Mouse (Mus musculus) effector memory CD4-positive, alpha-beta T cell, adult 7 months (primary cell): ENCODE measurements around the gene Eci1. TPM values are rescaled to one million over a fixed set of nuclear protein-coding genes. Genes with fewer than 3 reads are reported as not detected.

Experiments
- polyA plus RNA-seq: library from polyadenylated mRNA; unstranded; fragments of 100-300 nt; shearing (Covaris generic); gene quantifications from one replicate; pipeline ENCODE4 v1.2.1, GENCODE M21; 2017

Gene Eci1
- 57.8 TPM for polyA plus RNA-seq

DNA sequence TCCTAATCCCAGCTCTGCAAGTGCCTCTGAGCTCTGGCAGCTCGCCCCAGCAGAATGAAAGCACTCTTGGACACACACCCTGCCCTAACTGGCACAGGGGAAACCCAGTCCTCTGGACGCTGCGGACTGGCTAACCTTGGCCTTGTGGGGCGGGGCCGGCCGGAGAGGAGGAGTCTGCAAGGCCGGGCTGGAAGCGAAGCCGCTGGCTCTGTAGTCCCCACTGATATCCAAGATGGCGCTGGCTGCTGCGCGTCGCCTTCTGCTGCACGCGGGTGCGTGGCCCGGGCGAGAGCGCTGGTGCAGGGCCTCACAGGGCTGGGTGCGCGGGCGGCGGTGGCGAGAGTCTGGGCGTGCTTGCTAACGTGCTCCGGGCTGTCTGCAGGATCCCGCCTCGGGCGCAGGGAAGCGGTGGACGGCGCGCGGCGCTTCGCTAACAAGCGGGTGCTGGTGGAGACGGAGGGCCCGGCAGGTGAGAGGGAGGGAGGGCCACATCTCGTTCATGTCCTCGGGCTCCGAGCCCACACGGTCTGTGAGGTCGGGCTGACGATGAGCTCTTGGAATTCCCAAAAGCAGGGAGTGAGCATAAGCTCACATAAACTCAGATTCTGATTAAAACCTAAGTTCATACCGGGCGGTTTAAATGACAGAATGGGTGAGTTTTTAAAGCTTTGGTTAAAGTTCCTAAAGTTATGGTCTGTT, at the start of gene Eci1:
TSS of gene Eci1 (plus strand) at position 171 of the 699 bp plus-strand sequence.

GRCm38 (mm10) chr17:24414230-24414976, 12.0 kb upstream of the Eci1 start, which contains the start of gene Rnps1:
Gene Rnps1, plus strand, starts transcription at chr17:24414565.

DNA sequence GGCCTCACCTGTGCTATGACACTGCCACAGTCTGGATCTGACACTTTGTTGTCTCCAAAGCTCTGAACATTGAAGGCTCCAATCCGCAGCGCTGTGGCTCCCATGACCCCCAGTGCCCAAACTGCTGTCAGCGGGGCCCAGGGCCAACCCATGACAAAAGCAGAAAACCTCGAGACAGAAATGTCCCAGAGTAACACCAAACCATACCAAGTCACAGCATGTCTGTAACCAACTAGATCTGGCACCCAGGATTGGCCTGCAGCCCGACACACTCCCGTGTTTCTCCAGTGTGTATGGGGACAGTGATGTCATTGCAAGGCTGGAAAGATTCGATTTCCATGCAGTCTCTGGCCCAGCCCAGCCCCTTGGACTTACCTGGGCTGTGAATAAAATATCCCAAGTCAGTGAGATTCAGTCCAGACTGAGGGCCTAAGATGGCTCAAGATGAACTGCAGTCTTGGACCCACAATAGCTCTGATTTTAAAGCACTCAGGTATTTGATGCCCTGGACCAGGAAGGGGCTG, 16.3 kb downstream of the Eci1 start, which contains the start of gene Dnase1l2:
TSS of gene Dnase1l2 (minus strand) at position 474 of the 524 bp plus-strand sequence.

GRCm38 (mm10) chr17:24469910-24470602, 43.6 kb downstream of the Eci1 start, which contains the start of the genes E4f1 and Pgp:
Gene E4f1, minus strand, starts transcription at chr17:24470313.
Gene Pgp, plus strand, starts transcription at chr17:24470392.

DNA sequence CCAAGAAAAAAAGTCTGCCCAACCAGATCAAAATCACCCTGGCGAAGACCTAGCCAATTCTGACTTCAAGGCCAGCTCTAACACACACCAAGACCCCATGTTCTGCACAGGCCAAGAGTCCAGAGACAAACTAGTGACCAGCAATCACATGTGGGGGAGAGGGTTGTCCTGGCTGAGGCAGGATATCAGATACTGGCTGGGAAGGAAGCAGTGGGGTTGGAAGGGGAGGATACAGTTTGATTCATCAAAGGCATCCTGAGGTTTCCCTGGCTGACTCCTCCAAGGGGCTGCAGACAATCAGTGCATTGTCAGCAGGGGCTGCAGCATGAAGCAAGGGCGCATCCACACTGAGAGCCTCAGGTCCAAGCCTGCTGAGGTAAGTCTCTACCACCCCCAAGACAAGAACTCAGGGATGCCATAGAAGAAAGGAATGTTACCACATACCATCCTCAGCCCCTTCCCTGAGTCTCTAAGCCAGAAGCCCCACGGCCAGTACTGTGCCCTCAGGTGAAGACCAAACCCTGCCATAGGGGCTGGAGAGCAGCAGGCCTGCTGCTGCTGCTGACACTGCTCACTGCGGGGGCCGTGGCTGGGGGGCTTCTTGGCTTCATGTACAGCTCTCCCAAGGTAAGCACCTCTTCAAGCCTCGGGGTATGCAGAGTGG, 47.3 kb downstream of the Eci1 start, which contains the start of gene Bricd5:
TSS of gene Bricd5 (plus strand) at position 273 of the 664 bp plus-strand sequence.

GRCm38 (mm10) chr17:24478663-24479380, 52.4 kb downstream of the Eci1 start, which contains the start of gene Mlst8:
Gene Mlst8, minus strand, starts transcription at chr17:24479078.

GRCm38 (mm10) chr17:24488186-24488661, 61.8 kb downstream of the Eci1 start, which contains the start of gene Caskin1:
Gene Caskin1, plus strand, starts transcription at chr17:24488601.

Other genes with a start within 250 kb of the Eci1 start
- gene Tbc1d24, start 221.1 kb upstream of the Eci1 start, polyA plus RNA-seq: 1.1 TPM
- gene Ntn3, start 217.1 kb upstream of the Eci1 start, polyA plus RNA-seq: 0.61 TPM
- 3.1 TPM for gene Tedc2, start 205.8 kb upstream of the Eci1 start, polyA plus RNA-seq
- gene Ccnf, start 175.2 kb upstream of the Eci1 start, polyA plus RNA-seq: 1.4 TPM
- gene Abca17, start 75.6 kb upstream of the Eci1 start, polyA plus RNA-seq: 0.46 TPM
- 18.0 TPM for gene Abca3, start 74.7 kb upstream of the Eci1 start, polyA plus RNA-seq
- gene Rnps1, start 12.1 kb upstream of the Eci1 start, polyA plus RNA-seq: 197 TPM
- 2.1 TPM for gene Dnase1l2, start 16.5 kb downstream of the Eci1 start, polyA plus RNA-seq
- 118 TPM for gene E4f1, start 43.7 kb downstream of the Eci1 start, polyA plus RNA-seq
- 14.9 TPM for gene Pgp, start 43.8 kb downstream of the Eci1 start, polyA plus RNA-seq
- gene Bricd5, start 47.2 kb downstream of the Eci1 start, polyA plus RNA-seq: 0.74 TPM
- gene Mlst8, start 52.4 kb downstream of the Eci1 start, polyA plus RNA-seq: 18.7 TPM
- 0.39 TPM for gene Caskin1, start 62.0 kb downstream of the Eci1 start, polyA plus RNA-seq
- gene Traf7, start 101.3 kb downstream of the Eci1 start, polyA plus RNA-seq: 57.3 TPM
- 2.1 TPM for gene Rab26, start 107.6 kb downstream of the Eci1 start, polyA plus RNA-seq
- 41.2 TPM for gene Pkd1, start 123.2 kb downstream of the Eci1 start, polyA plus RNA-seq
- gene Tsc2, start 206.0 kb downstream of the Eci1 start, polyA plus RNA-seq: 34.6 TPM
- 3.4 TPM for gene Nthl1, start 206.0 kb downstream of the Eci1 start, polyA plus RNA-seq
- not detected for gene Slc9a3r2, start 223.7 kb downstream of the Eci1 start, polyA plus RNA-seq
- not detected for gene Npw, start 231.8 kb downstream of the Eci1 start, polyA plus RNA-seq
- gene Zfp598, start 243.0 kb downstream of the Eci1 start, polyA plus RNA-seq: 17.8 TPM